Mouse (Mus musculus): ENCODE measurements around the gene Smcr8.

Gene Smcr8

DNA sequence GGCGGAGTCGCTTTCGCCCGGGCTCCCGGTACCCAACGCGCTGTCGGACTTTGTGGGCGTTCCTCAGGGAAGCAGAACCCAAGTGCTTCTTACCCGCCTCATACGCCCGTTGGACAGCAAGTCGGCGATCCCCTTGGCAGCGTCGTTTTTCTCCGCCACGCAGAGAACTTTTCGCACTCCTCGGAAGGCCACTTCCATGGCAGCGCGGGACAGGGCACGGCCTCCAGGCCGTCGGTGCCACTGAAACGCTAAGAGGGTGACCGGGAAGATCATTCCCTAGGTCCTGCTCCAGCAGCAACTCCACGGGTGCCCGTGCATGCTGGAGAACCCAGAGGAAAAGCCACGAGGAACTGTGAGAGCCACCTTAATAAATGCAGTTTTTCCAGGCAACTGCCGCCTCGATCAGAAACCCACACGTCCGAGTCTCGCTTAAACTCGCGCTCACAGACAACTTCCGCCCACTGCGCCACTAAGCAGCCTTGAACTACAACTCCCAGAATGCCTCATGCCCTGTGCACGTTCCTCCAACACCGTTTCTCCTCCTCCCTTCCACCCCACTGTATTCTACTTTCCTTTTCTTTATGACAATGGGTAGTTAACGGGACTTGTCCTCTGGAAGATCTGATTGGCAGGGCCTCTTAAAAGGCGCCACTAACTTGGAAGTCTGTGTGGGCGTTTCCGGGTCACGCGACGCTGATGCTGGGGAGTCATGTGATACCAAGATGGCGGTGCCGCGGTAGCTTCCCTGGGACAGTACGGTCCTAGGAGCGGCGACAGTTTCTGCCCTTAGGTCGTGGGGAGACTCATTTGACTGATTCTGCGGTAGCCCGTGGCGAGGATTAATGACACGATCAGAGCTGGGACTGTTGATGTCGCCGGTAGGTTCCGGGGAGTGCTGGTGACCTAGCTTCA lies at the start of gene Smcr8, which contains the start of gene Top3a:
Gene Smcr8 (plus strand): TSS at position 696 of the 912 bp plus-strand sequence.
Gene Top3a (minus strand): TSS at position 537 of the 912 bp plus-strand sequence.
- in situ Hi-C loops (cut with MboI, MseI), result loop anchor here (5.0 to 10.0 kb wide), 2 partner anchors 80 to 1872 kb away; partner anchors contain the start of genes Llgl1 and Zfp39

DNA sequence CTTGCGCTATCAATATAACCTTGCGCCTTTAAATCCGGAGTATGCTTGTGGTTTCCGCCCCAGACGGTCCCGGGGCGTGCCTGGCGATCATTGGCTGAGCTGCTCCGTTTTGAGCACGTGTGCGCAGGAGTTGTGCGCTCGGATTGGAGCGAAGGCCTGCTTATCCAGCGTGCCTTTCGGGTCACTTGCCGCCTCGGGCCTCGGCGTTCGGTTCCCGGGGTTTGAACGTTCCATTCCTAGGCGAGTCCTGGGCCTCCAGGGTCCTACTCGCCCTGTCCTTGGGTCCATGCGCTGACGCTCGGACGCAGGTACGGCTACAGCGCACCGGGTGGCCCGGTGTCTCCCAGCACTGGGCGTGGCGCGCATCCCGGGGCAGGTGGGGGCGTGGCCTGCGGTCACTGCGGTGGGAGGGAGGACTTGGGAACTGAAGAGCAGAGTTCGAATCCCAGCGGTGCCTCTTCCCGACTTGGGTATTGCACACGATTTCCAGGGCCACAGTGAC lies 49.0 kb upstream of the Smcr8 start, which contains the start of gene Mief2:
Gene Mief2 (plus strand): TSS at position 139 of the 502 bp plus-strand sequence.
- in situ Hi-C loops (cut with MboI, MseI), result no loop called here

- in situ Hi-C loops (cut with MboI, MseI), result no loop called here
Observed at GRCm38 (mm10) chr11:60729217-60729641, 48.1 kb upstream of the Smcr8 start.

- in situ Hi-C loops (cut with MboI, MseI), result no loop called here
Observed at GRCm38 (mm10) chr11:60730169-60730568, 47.2 kb upstream of the Smcr8 start.

DNA sequence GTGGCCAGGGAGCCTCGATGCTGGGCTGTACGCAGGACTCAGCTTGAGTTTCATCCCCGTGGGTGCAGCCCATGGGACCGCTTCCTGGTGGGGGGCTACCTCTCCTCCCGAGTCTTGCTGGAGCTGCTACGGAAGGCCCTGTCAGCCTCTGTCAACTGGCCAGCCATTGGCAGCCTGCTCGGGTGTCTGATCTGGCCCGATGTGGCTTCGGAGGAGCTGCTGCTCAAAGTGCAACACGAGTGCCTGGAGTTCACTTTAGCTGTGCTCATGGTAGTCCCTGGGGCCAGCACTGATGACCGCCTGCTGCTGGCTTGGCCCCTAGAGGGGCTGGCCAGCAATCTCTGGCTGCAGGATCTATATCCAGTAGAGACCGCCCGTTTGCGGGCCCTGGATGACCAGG lies 46.1 kb upstream of the Smcr8 start:
- in situ Hi-C loops (cut with MboI, MseI), result no loop called here

- in situ Hi-C loops (cut with MboI, MseI), result no loop called here
Observed at GRCm38 (mm10) chr11:60734206-60734605, 43.1 kb upstream of the Smcr8 start.

DNA sequence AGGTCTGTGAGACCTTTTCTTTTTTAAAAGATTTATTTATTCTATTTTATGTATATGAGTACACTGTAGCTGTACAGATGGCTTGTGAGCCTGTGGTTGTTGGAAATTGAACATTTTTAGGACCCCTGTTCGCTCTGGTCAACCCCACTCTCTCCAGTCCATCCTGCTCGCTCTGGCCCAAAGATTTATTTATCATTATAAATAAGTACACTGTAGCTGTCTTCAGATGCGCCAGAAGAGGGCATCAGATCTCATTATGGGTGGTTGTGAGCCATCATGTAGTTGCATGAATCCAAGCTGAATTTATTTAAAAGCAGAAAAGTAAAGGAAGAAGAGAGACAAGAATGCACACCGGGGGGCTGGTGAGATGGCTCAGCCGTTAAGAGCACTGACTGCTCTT lies 42.1 kb upstream of the Smcr8 start:
- in situ Hi-C loops (cut with MboI, MseI), result no loop called here

DNA sequence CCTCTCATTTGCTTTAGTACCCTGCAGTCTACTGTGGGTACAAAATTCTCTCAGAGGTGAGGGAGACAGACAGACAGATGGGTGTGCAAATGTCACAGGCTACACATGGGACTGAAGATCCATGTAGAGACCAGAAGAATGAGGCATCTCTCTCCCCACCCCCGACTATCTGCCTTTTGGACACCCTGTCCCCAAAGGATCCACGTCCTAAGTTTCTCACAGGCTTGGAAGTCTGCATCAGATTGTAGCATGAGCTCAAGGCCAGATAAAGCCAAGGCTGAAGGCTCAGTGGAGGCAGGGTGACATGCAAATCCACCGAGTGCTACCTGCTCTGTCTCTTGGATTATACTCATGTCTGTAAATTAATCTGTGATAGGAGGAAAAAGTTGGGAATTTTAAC lies 40.8 kb upstream of the Smcr8 start:
- in situ Hi-C loops (cut with MboI, MseI), result no loop called here

DNA sequence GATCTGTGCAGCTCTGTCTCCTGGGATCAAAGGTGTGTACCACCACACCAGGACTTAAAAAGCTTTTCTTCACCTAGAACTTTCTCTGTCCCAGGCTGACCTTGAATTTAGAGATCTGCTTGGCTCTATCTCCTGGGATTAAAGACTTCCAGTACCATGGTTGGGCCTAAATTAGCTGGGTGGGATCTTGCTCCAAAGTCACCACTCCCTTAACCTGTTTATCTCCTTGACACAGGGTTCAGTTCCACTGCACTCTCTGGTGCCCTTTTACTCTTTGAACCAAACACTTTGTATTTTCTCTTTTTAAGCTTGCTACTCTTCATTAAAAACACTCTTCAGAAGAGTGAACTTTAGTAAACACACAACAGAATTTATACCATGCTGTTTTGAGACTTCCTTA lies 39.9 kb upstream of the Smcr8 start:
- in situ Hi-C loops (cut with MboI, MseI), result no loop called here

DNA sequence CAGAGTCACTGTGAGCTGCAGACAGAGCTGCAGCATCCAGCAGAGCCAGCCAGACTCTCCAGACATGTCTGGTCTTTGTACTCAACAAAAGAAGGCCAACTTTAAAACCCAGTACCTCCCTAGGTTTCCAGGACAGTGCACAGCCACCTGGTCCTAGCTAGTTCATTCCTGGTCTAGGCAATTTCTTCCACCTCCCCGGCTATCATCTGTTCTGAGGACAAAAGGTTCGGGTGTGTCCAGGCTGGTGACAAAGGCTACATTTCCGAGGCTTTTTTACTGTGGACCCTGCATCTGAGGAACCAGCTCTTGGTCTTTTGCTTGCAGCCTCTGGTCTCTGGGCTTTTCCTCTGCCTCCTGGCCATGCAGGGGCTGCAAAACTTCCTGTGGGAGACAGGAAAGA lies 37.0 kb upstream of the Smcr8 start:
- in situ Hi-C loops (cut with MboI, MseI), result no loop called here

DNA sequence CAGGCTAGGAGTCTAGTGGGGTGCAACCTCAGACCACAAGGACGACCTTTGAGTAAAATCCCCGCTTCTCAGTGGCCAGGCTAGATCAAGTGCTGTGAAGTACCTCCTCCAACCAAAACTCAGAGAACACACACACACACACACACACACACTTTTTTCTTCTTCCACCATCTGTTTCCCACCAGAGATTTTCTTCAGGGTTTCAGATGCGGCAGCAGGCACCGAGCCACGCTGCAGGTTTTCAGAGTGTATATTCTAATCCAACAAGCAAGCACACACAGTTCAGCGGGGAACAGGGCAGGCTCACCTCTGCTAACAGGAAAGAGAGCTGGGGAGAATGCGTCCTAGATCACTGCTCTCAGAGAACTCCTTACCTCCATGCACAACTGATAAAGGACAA lies 21.8 kb upstream of the Smcr8 start:
- in situ Hi-C loops (cut with MboI, MseI), result no loop called here

GRCm38 (mm10) chr11:60761681-60762080 lies 15.6 kb upstream of the Smcr8 start:
- in situ Hi-C loops (cut with MboI, MseI), result no loop called here

- in situ Hi-C loops (cut with MboI, MseI), result no loop called here
Observed at GRCm38 (mm10) chr11:60766969-60767368, 10.4 kb upstream of the Smcr8 start.

- in situ Hi-C loops (cut with MboI, MseI), result no loop called here
Observed at GRCm38 (mm10) chr11:60769322-60769721, 8.0 kb upstream of the Smcr8 start.

- in situ Hi-C loops (cut with MboI, MseI), result loop anchor here (10.0 kb wide), 1 partner anchor 1866 kb away; the partner anchor contains the start of gene Zfp39
Observed at GRCm38 (mm10) chr11:60770776-60771175, 6.5 kb upstream of the Smcr8 start.

DNA sequence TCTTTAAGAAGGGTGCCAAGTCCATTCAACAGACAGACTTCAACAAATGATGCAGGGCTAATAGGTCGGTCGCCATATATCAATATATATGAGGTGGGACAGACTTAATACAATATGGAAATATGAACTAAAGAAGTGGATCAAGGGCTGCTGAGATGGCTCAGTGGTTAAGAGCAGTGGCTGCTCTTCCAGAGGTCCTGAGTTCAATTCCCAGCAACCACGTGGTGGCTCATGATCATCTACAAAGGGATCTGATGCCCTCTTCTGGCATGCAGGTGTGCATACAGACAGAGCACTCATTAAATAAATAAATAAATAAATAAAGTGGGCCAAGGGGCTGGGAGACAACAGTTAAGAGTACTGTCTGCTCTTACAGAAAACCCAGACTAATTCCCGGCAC lies 5.2 kb upstream of the Smcr8 start:
- in situ Hi-C loops (cut with MboI, MseI), result loop anchor here (10.0 kb wide), 1 partner anchor 1867 kb away; the partner anchor contains the start of gene Zfp39

- in situ Hi-C loops (cut with MboI, MseI), result loop anchor here (10.0 kb wide), 1 partner anchor 1869 kb away; the partner anchor contains the start of gene Zfp39
Observed at GRCm38 (mm10) chr11:60774158-60774689, 3.1 kb upstream of the Smcr8 start.

DNA sequence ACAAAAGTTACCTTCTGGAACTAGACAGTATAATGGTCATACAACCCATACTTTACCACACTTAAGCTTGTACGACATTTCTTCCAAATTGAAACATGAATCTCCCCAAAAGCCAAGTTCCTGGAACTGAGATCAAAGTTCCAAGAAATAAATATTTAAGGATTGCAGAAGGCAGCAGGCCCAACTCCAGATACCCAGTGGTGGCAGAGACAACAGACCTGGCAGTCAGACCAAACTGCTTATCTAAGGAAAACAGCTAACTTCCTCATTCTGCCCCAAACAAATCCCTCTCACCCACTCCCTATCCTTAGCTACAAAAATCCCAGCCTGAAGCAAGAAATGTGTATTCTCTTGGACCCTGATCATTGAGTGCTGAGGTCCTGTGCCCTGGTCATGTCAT lies 2.5 kb upstream of the Smcr8 start:
- in situ Hi-C loops (cut with MboI, MseI), result loop anchor here (5.0 to 10.0 kb wide), 2 partner anchors 78 to 1870 kb away; partner anchors contain the start of genes Llgl1 and Zfp39

DNA sequence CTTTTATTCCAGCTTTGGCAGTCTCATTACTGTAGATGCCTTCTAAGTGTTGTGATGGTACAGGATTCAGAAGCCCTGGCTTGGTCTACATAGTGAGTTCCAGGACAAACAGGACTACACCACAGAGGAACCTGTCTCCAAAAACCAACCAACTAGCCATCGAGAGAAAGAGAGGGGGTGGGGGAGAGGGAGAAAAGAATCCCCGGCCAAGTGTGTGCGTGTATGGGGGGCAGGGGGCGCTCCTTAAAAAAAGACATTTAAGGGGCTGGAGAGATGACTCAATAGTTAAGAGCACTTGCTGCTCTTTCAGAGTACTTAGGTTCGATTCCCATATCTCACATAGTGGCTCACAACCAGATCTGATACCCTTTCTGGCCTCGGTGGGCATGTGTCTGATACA lies 1.7 kb upstream of the Smcr8 start:
- in situ Hi-C loops (cut with MboI, MseI), result loop anchor here (5.0 to 10.0 kb wide), 2 partner anchors 78 to 1871 kb away; partner anchors contain the start of genes Llgl1 and Zfp39

- in situ Hi-C loops (cut with MboI, MseI), result loop anchor here (5.0 to 10.0 kb wide), 2 partner anchors 79 to 1871 kb away; partner anchors contain the start of genes Llgl1 and Zfp39
Observed at GRCm38 (mm10) chr11:60776107-60776828, 1.1 kb upstream of the Smcr8 start.

DNA sequence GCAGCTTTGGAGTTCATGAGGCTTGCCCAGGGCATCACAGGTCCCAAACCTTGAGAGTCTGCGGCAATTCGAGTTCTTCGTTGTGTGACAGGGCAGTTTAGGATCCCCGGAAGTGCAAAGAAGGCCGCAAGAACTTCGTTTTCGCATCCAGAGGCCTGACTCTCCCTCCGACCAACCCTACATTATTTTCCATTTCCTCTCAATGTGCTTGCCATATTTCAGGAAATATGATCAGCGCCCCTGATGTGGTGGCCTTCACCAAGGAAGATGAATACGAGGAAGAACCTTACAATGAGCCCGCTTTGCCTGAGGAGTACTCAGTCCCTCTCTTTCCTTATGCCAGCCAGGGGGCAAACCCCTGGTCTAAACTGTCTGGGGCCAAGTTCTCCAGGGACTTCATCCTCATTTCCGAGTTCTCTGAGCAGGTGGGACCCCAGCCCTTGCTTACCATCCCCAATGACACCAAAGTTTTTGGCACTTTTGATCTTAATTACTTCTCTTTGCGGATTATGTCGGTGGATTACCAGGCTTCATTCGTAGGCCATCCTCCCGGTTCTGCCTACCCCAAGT lies 562 bp downstream of the Smcr8 start:
- in situ Hi-C loops (cut with MboI, MseI), result loop anchor here (5.0 to 10.0 kb wide), 2 partner anchors 81 to 1873 kb away; partner anchors contain the start of genes Llgl1 and Zfp39
